Mouse (Mus musculus) forebrain, embryonic 15.5 days (tissue): ENCODE results near the gene E130218I03Rik. TPM values are rescaled to one million over a fixed set of nuclear protein-coding genes. Genes with fewer than 3 reads are reported as not detected.
"Not testable (repeated sequence)": the region's sequence is repeated elsewhere in the genome, so short reads cannot be mapped to it uniquely, and the experiment has no call there.

ENCODE experiments used
- ATAC-seq: fragments of 200-750 bp; cut with Nextera tagmentation; replicated peaks from 2 replicates; pipeline ENCODE4 v1.8.0; 2017; ENCODE audit warnings: mild to moderate bottlenecking, moderate TSS enrichment, moderate library complexity
- H3K27ac ChIP-seq: fragments of 300-500 bp; sonication (generic); replicated peaks from 2 replicates; pipeline ENCODE4 v1.5.1; 2015; ENCODE audit warnings: mild to moderate bottlenecking, inconsistent platforms
- H3K27me3 ChIP-seq: fragments of 300-500 bp; sonication (generic); 2 replicates; pipeline ENCODE4 v1.6.1; 2015; ENCODE audit warnings: inconsistent platforms
- H3K36me3 ChIP-seq: fragments of 300-500 bp; sonication (generic); 2 replicates; pipeline ENCODE4 v1.6.1; 2015; ENCODE audit warnings: mild to moderate bottlenecking, inconsistent platforms
- H3K4me1 ChIP-seq: fragments of 300-500 bp; sonication (generic); 2 replicates; pipeline ENCODE4 v1.6.1; 2015; ENCODE audit warnings: inconsistent platforms
- H3K4me2 ChIP-seq: fragments of 300-500 bp; sonication (generic); replicated peaks from 2 replicates; pipeline ENCODE4 v1.6.1; 2015; ENCODE audit warnings: mild to moderate bottlenecking, inconsistent platforms
- H3K4me3 ChIP-seq: fragments of 300-500 bp; sonication (generic); 2 replicates; pipeline ENCODE4 v1.5.1; 2015; ENCODE audit warnings: mild to moderate bottlenecking, inconsistent platforms
- H3K9ac ChIP-seq: fragments of 300-500 bp; sonication (generic); replicated peaks from 2 replicates; pipeline ENCODE4 v1.6.1; 2015; ENCODE audit warnings: mild to moderate bottlenecking, inconsistent platforms
- H3K9me3 ChIP-seq: fragments of 300-500 bp; sonication (generic); 2 replicates; pipeline ENCODE4 v1.6.1; 2016; ENCODE audit warnings: inconsistent platforms
- WGBS: fragments of 180-500 bp; shearing (Covaris S2); methylation state at CpG from one replicate; pipeline ENCODE4 v1.1.7; 2015; ENCODE audit warnings: mixed read lengths; 5-methylcytosine and 5-hydroxymethylcytosine counted together
- polyA plus RNA-seq: library from polyadenylated mRNA; unstranded; fragments of >200 nt; fragmentation: Nextera tagmentation; extraction: Ambion mirVana; gene quantifications from 2 replicates; pipeline ENCODE4 v1.2.1, GENCODE M21; 2015

The E130218I03Rik gene
- polyA plus RNA-seq, 1 experiment from 2014 or later: not detected

DNA sequence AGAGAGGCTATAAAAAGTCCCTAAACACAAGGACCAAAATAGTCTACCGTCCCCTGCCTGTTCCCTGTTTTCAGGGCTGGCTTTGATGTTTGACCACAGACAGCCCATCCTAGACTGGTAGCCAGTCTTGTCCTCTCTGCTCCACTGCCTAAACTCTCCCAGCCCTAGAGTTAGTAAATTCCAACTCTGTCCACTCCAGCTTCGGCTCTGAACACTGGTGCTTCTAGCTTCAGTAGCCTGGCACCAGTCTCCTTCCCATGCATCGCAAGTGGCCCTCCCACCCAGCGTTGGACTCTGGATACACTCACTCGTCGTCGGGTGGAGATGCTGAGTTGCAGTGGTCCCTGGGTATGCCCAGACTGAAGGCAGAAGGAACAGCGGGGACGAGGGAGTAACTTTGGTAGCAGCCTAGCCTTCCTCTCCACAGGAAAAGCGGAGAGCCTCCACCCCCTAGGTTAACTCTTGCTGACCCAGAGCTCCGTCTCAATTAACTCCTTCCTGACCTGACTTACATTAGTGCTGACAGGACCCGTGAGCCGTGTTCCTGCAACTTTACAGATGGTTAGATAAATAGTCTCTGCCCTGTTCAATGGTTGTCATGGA lies 10.4 kb downstream of the E130218I03Rik start, which contains the start of gene Grrp1:
Gene Grrp1, minus strand, starts transcription at position 385 of the 603 bp plus-strand sequence.
- H3K9ac ChIP-seq: no peak within 1 kb of the TSS
- no peak for ATAC-seq
- 2% methylated on average over 13 of the region's 13 CpGs for WGBS
- no peaks in the 10 kb centered on the region for H3K36me3 ChIP-seq
- no peak within 1 kb of the TSS for H3K4me2 ChIP-seq
- peaks cover 34% of the 10 kb centered on the region for H3K4me1 ChIP-seq
- no peak within 1 kb of the TSS for H3K27ac ChIP-seq
- 0 out of 2 replicates have a peak within 1 kb of the TSS, but pooled peaks have one; percentile 8 for H3K4me3 ChIP-seq
- no peaks in the 10 kb centered on the region for H3K9me3 ChIP-seq
- H3K27me3 ChIP-seq: peaks cover 62% of the 10 kb centered on the region

DNA sequence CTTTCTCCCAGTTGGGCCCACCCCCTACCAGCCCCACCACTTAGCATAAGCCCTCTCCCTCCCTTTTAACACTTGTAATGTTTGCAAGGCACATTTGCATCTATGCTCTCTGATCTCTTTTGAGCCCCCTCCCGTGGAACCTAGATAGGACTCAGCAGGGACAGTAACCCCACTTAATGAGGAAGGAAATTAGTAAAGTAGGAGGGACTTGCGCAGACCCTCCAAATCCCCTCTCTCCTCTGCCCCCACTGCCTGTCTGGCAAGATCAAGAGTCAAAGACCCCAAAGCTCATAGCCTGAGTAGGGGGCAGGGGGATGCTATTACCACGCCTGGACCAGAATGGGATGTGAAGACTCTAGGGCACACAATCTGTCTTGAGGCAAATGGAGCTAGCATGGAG lies 11.4 kb downstream of the E130218I03Rik start:
- Histone ChIP-seq H3K36me3 (no peaks in the 10 kb centered on the region), H3K27me3 (peaks cover 52% of the 10 kb centered on the region), H3K4me2 (no peak overlapping the region), H3K27ac (no peak overlapping the region), H3K9ac (no peak overlapping the region), H3K4me1 (peaks cover 28% of the 10 kb centered on the region), H3K4me3 (no peak overlapping the region), H3K9me3 (no peaks in the 10 kb centered on the region)
- 30% methylated on average over 3 of the region's 3 CpGs for WGBS
- ATAC-seq: no peak

DNA sequence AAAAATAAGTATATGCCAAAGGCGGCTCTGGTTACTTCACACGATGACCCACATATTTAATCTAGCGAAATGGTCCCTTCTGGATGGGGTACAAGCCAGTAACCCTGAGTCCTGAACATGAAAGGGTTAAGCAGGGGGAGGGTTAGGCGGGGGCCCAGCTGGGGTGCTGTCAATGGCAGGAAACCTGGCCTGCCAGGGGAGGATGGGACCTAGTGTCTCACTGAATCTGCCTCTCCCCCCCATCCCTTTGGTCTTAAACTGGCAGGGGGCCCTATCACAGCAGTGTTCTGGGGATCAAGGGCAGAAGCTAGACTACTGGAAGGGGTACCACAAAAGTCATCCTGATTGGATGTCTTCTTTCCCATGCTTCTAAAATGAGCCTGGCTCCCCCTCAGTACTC lies 12.4 kb downstream of the E130218I03Rik start:
- no peak overlapping the region for H3K4me3 ChIP-seq
- no peaks in the 10 kb centered on the region for H3K9me3 ChIP-seq
- no peak for ATAC-seq
- no peak overlapping the region for H3K9ac ChIP-seq
- H3K27me3 ChIP-seq: peaks cover 42% of the 10 kb centered on the region
- H3K36me3 ChIP-seq: no peaks in the 10 kb centered on the region
- H3K4me2 ChIP-seq: no peak overlapping the region
- peaks cover 18% of the 10 kb centered on the region for H3K4me1 ChIP-seq
- 26% methylated on average over 4 of the region's 4 CpGs for WGBS
- no peak overlapping the region for H3K27ac ChIP-seq

DNA sequence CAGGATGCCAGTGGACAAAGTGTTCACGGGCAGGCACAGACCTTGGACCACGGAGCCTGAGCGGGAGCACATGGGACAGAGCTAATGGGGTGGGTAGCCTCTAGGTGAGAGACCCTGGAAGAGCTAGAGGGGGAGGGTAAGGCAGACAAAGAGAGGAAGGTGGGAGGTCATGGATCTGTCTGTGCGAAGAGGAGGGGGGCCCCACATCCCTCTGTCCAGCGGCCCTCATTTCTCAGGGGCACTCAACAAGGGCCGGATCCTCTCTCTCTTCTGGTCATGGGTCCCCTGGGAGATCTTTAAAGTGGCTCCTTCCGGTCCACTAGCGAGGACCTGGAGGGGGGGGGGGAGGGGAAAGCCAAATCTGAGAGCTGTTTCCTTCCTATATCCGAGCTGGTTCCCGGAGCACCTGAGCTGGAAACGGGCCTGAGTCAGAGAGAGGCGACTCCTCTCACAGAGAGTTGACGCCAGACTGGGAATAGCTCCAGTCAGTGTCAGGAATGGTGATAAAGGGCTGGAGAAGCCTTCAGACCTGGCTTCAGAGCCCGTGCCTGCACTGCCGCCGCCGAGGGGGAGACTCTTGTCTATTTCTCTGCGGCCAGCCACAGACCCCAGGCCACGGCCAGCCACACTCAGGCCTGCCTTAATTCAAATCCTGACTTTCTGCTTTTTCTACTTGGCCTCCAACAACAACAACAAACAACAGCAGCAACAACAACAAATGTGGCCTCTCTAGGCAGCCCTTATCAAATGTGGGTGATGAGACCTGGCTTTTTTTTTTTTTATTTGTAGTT lies 13.1 kb downstream of the E130218I03Rik start:
- peaks cover 11% of the 10 kb centered on the region for H3K4me1 ChIP-seq
- 17% methylated on average over 18 of the region's 19 CpGs for WGBS
- no peak overlapping the region for H3K9ac ChIP-seq

DNA sequence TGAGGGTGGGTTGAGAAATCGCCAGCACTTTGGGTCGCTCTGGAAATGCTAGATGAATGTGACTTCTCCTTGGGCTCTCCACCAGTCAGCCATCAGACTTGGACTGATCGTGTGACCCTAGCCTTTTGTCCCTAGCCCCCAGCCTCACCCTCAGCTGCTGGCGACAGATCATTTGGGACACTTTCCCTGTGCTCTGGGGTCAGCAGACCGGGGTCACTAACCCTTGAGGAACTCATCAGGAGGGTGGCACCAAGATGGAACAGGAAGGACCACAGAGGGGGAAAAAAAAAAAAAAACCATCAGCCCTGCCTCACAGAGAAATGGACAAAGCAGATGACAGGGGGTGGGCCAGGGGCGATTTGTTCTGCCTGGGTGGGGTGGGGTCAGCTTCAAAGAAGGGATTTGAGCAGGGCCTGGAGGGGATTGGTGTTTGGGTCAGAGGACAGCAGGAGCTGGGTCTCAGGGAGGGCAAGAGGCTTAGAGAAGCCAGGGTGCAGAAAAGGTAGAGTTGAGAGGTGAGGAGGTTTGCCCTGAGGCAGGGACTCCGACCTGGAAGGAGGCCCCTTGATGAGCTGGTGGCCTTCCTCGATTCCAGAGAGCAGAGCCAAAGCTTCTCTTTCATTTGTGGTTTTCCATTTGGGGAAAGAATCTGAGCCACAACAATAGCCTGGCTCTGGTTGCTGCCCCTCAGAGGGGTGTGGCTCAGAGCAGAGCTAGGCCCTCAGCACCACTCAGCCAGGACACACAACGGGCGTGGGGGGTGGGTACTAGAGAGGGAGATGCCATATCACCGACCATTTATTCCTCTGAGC lies 13.9 kb downstream of the E130218I03Rik start:
- Histone ChIP-seq H3K4me2 (no peak overlapping the region), H3K9ac (no peak overlapping the region)
- WGBS: 17% methylated on average over 11 of the region's 11 CpGs

More for the DNA sequence above, 13.1 kb downstream of the E130218I03Rik start:
- Histone ChIP-seq H3K4me3 (no peak overlapping the region), H3K27me3 (peaks cover 36% of the 10 kb centered on the region), H3K4me2 (no peak overlapping the region), H3K36me3 (no peaks in the 10 kb centered on the region), H3K9me3 (no peaks in the 10 kb centered on the region), H3K27ac (no peak overlapping the region)
- ATAC-seq: no peak

DNA sequence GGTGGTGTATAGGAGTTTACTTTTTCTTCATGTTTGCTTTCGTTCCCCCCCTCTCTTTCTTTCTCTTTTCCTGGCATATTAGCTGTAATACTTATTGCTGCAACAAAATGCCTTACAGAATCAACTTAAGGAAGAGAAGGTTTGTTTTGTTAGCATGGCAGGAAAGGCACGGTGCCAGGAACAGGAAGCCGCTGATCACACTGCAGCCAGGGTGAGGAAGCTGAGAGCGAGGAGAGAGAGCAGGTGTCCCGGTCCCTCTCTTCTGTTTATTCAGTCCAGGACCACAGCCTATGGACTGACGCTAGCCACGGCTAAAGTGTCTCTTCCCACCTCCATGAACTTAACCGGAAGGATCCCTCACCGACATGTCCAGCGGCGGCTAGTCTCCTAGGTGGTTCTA lies 14.9 kb downstream of the E130218I03Rik start:
- Histone ChIP-seq H3K4me3 (no peak overlapping the region), H3K27ac (no peak overlapping the region), H3K4me2 (no peak overlapping the region), H3K36me3 (no peaks in the 10 kb centered on the region), H3K9me3 (no peaks in the 10 kb centered on the region), H3K9ac (no peak overlapping the region), H3K27me3 (peaks cover 19% of the 10 kb centered on the region), H3K4me1 (peaks cover 3% of the 10 kb centered on the region; the same call in 1 of the 2 replicates)
- ATAC-seq: no peak
- 64% methylated on average over 11 of the region's 11 CpGs for WGBS

More for the DNA sequence above, 13.9 kb downstream of the E130218I03Rik start:
- Histone ChIP-seq H3K4me1 (peaks cover 3% of the 10 kb centered on the region; the same call in 1 of the 2 replicates), H3K4me3 (no peak overlapping the region), H3K27ac (no peak overlapping the region), H3K9me3 (no peaks in the 10 kb centered on the region), H3K36me3 (no peaks in the 10 kb centered on the region), H3K27me3 (peaks cover 28% of the 10 kb centered on the region)
- ATAC-seq: no peak

DNA sequence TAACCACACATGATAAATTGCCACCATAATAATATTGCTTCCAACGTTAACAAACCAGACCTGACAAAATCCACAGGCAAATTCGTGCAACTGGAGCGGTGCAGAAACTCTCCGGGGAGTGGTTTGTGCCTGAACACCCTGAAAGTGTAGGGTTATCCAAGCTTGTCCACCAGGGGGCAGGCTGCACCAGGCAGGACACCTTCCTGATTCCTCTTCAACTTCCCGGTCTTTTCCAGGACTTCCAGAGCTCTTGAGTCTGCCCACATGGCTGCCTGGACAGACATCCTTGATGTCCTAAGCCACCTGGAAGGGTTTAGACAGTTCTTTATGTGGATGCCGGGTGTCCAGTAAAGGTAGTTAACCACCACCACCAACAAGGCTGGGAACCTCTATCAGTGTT lies 19.7 kb downstream of the E130218I03Rik start:
- 39% methylated on average over 6 of the region's 6 CpGs for WGBS
- no peaks in the 10 kb centered on the region for H3K9me3 ChIP-seq

DNA sequence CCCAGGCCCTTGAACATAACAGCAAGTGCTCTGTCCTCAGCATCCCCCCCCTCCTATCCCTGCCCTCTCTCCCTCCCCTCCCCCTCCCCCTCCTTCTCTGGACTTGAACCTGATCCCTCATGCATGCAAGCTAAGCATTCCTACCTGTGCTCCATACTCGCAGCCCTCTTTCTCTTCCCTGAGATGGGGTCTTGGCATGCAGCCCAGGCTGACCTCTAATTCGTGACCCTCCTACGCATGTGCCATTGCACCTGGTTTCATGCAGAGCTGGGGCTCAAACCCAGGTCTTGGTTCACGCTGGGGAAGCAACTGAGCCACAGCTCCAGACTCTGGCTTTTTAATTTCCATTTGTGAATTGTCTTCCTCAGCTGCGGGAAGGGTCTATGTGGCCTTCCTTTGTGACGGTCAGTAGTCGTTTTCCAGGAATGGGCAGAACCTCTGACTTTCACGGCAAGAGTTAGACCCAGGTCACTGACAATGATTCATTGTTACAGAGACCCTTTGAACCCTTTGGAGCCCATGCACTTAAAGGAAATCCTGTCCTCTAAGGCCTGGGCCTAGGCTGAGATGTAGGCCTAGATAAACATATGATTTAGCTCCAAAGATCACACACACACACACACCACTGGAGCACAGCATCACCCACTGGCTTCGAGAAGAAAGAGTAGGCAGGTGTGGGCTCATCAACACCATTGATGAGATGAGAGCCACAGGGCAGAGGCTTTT lies 22.6 kb downstream of the E130218I03Rik start:
- H3K9ac ChIP-seq: no peak overlapping the region
- no peaks in the 10 kb centered on the region for H3K27me3 ChIP-seq
- no peaks in the 10 kb centered on the region for H3K36me3 ChIP-seq
- 72% methylated on average over 9 of the region's 9 CpGs for WGBS
- no peak for ATAC-seq
- no peaks in the 10 kb centered on the region for H3K9me3 ChIP-seq
- no peak overlapping the region for H3K4me3 ChIP-seq
- H3K4me2 ChIP-seq: no peak overlapping the region
- H3K27ac ChIP-seq: no peak overlapping the region
- no peaks in the 10 kb centered on the region for H3K4me1 ChIP-seq

More for the DNA sequence above, 19.7 kb downstream of the E130218I03Rik start:
- H3K9ac ChIP-seq: no peak overlapping the region
- no peak overlapping the region for H3K27ac ChIP-seq
- no peaks in the 10 kb centered on the region for H3K4me1 ChIP-seq
- H3K36me3 ChIP-seq: no peaks in the 10 kb centered on the region
- ATAC-seq: no peak
- no peaks in the 10 kb centered on the region for H3K27me3 ChIP-seq
- no peak overlapping the region for H3K4me3 ChIP-seq
- no peak overlapping the region for H3K4me2 ChIP-seq

DNA sequence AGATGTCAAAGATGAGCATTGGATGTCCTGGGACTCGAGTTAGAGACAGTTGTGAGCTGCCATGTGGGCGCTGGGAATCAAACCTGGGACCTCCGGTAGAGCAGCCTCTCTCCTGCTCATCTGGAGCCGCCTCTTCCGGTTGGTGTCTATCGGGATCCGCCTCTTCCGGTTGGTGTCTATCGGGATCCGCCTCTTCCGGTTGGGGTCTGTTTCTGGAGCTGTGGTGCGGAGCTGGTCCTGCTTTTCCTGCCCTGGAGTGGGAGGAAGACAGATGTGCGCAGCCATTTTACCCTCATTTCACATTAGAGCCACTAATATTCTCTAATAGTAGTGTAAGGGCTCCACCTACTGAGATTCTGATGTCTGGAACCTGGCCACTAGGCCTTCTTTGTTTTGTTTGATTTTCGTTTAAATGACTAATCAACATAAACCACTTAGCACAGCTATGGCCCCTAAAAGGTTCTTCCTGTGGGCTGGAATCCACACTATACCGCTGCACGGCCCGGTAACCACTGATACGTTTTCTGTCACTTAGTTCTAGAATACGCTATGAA lies 24.7 kb downstream of the E130218I03Rik start:
- H3K9me3 ChIP-seq: no peaks in the 10 kb centered on the region
- 87% methylated on average over 19 of the region's 19 CpGs for WGBS
- H3K27ac ChIP-seq: no peak overlapping the region
- no peaks in the 10 kb centered on the region for H3K27me3 ChIP-seq
- H3K4me2 ChIP-seq: no peak overlapping the region
- H3K36me3 ChIP-seq: no peaks in the 10 kb centered on the region
- H3K4me3 ChIP-seq: no peak overlapping the region
- no peak overlapping the region for H3K9ac ChIP-seq
- no peak for ATAC-seq
- no peaks in the 10 kb centered on the region for H3K4me1 ChIP-seq

DNA sequence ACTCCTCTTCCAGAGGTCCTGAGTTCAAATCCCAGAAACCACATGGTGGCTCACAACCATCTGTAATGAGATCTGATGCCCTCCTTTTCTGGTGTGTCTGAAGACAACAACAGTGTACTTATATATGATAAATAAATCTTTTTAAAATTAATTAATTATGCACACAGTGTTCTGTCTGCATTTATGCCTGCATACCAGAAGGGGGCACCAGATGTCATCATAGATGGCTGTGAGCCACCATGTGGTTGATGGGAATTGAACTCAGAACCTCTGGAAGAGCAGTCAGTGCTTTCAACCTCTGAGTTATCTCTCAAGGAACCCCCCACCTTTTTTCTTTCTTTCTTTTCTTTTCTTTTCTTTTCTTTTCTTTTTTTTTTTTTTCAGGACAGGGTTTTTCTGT lies 26.2 kb downstream of the E130218I03Rik start:
- H3K36me3 ChIP-seq, ATAC-seq, H3K27ac ChIP-seq, H3K27me3 ChIP-seq, H3K4me1 ChIP-seq, H3K9ac ChIP-seq, H3K9me3 ChIP-seq, H3K4me2 ChIP-seq, H3K4me3 ChIP-seq: not testable (repeated sequence)

DNA sequence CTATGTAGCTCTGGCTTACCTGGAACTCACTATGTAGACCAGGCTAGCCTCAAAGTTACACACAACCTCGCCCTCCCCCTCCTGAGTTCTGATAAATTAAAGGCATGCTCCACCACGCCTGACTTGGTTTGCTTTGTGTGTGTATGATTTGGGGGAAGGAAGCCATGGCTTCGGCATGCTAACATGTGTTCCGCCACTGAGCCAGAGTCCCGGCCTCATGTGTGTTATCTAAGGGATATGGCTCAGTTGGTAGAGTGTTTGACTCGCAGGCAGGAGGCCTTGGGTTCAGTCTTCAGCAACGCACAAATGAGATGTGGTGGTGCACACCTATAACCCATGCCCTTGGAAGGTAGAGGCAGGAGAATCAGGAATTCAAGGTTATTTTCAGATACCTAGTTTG lies 28.5 kb downstream of the E130218I03Rik start:
- 82% methylated on average over 7 of the region's 7 CpGs for WGBS

More for the DNA sequence above, 28.5 kb downstream of the E130218I03Rik start:
- Histone ChIP-seq H3K36me3 (peaks cover 13% of the 10 kb centered on the region), H3K4me2 (no peak overlapping the region), H3K27me3 (no peaks in the 10 kb centered on the region), H3K9ac (no peak overlapping the region), H3K4me3 (no peak overlapping the region), H3K9me3 (no peaks in the 10 kb centered on the region), H3K4me1 (no peaks in the 10 kb centered on the region), H3K27ac (no peak overlapping the region)
- ATAC-seq: no peak
